Mouse (Mus musculus) lung, embryonic 16.5 days (tissue): ENCODE measurements at regions not wholly inside any gene's neighbourhood (a gene's known extent, or its start where the extent isn't known, plus 50 kb on each side); places are given as distances from the start of the nearest gene placed in this dataset.
A peak's percentile ranks its signal among the peaks of the same experiment; 100 is the strongest.

Source experiments
- ATAC-seq: fragments of 200-750 bp; cut with Nextera tagmentation; 2 replicates; pipeline ENCODE4 v1.8.0; 2017; ENCODE audit warnings: low read depth, mild to moderate bottlenecking, moderate library complexity
- H3K27ac ChIP-seq: fragments of 300-500 bp; sonication (generic); 2 replicates; pipeline ENCODE4 v1.5.1; 2014; ENCODE audit warnings: mild to moderate bottlenecking, control low read depth, low read length
- H3K27me3 ChIP-seq: fragments of 300-500 bp; sonication (generic); 2 replicates; pipeline ENCODE4 v1.6.1; 2014; ENCODE audit warnings: low read depth, low read length, mixed read lengths; ENCODE audit not compliant: control insufficient read depth, insufficient read depth
- H3K36me3 ChIP-seq: fragments of 300-500 bp; sonication (generic); 2 replicates; pipeline ENCODE4 v1.6.1; 2014; ENCODE audit warnings: low read length; ENCODE audit not compliant: control insufficient read depth, insufficient read depth
- H3K4me1 ChIP-seq: fragments of 300-500 bp; sonication (generic); replicated peaks from 2 replicates; pipeline ENCODE4 v1.6.1; 2014; ENCODE audit warnings: low read length, mixed read lengths; ENCODE audit not compliant: control insufficient read depth, insufficient read depth
- H3K4me2 ChIP-seq: fragments of 300-500 bp; sonication (generic); 2 replicates; pipeline ENCODE4 v1.6.1; 2014; ENCODE audit warnings: low read depth, low read length, control low read depth
- H3K4me3 ChIP-seq: fragments of 300-500 bp; sonication (generic); 2 replicates; pipeline ENCODE4 v1.5.1; 2014; ENCODE audit warnings: mild to moderate bottlenecking, low read length, control low read depth
- H3K9ac ChIP-seq: fragments of 300-500 bp; sonication (generic); 2 replicates; pipeline ENCODE4 v1.6.1; 2014; ENCODE audit warnings: low read length, control low read depth
- H3K9me3 ChIP-seq: fragments of 300-500 bp; sonication (generic); 2 replicates; pipeline ENCODE4 v1.6.1; 2016; ENCODE audit warnings: low read length; ENCODE audit not compliant: control insufficient read depth
- WGBS: fragments of 180-500 bp; shearing (Covaris S2); extraction: QIAGEN DNeasy Blood & Tissue Kit; methylation state at CpG from one replicate; pipeline ENCODE4 v1.1.7; 2014; 5-methylcytosine and 5-hydroxymethylcytosine counted together

DNA sequence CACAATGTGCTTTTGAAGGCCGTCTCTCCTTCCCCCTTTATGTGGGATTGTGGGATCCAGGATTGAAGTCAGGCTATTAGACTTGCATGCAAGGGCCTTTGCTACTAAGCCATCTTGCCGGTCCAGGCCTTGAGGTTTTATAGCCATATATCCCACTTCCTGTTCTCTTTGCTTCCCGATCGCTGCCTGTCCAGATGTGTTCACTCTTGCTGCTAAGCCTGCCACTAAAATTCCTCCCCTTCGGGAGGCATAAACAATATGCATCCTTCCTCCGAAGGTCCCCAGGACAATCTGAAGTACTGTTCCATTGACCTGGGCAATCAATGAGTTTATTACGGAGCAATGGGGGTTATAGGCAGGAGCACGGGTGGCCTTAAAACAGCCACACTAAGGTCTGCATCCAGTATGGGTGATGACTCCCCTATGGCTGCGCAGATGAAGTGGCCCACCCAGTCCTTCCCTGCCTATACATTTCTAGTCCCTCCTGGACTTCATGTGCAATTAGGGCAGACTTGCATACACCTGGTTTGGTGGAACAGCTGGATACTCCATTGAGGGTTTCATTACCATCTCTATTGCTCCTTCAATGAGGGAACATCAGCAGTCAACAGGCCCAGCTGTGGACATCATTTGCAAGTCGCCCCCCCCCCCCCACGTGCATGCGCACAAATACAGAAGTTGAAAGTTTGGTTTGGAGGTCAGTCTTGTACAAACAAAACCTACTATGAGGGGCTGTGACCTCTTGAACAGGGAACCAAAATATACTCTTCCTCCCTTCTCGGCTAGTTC, 78.1 kb upstream of the Ctbp2 start:
- H3K9ac ChIP-seq, result no peak overlapping the region
- no peaks in the 10 kb centered on the region for H3K27me3 ChIP-seq
- H3K36me3 ChIP-seq, result no peaks in the 10 kb centered on the region
- no peak for ATAC-seq
- no peak overlapping the region for H3K27ac ChIP-seq
- H3K9me3 ChIP-seq, result no peaks in the 10 kb centered on the region
- 56% methylated on average over 13 of the region's 13 CpGs for WGBS
- H3K4me3 ChIP-seq, result no peak overlapping the region
- no peaks in the 10 kb centered on the region for H3K4me1 ChIP-seq
- no peak overlapping the region for H3K4me2 ChIP-seq

- H3K4me1 ChIP-seq, result no peaks in the 10 kb centered on the region
- H3K36me3 ChIP-seq, result no peaks in the 10 kb centered on the region
- H3K27ac ChIP-seq, result no peak overlapping the region
- H3K9me3 ChIP-seq, result no peaks in the 10 kb centered on the region
- no peak overlapping the region for H3K4me3 ChIP-seq
- H3K4me2 ChIP-seq, result no peak overlapping the region
- H3K27me3 ChIP-seq, result no peaks in the 10 kb centered on the region
- ATAC-seq, result no peak
- no peak overlapping the region for H3K9ac ChIP-seq
- 51% methylated on average over 4 of the region's 4 CpGs for WGBS
Observed at GRCm38 (mm10) chr7:133199046-133199445, 74.9 kb upstream of the Ctbp2 start.

DNA sequence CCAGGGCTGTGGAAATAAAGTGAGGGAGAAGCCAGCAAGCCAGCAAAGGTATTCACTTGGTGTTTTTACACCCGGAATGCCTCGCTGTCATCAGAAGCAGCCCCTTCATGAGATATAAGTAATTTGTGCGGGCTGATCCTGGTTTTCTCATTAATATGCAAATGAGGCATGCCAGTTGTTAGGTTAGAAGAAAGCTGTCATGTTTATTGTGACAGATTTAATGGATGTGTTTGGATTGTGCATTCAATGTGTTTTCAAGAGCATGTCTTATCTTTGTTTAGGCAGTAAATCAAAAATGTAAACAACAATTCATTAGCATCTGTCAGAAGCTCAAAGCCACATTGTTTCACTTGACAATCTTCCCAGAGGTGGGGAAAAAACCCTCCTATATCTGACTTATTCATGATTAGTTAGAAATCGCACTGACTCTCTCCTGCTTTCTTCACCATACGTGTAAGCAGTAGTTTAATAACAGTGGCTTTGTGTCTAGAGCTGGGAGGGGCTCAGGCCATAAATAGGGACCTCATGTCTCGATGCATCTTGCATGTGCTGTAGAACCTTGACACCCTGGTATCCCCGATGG, 65.8 kb upstream of the Ctbp2 start:
- 38% methylated on average over 7 of the region's 7 CpGs for WGBS
- Histone ChIP-seq H3K27me3 (no peaks in the 10 kb centered on the region), H3K4me2 (no peak overlapping the region), H3K4me3 (no peak overlapping the region), H3K9me3 (no peaks in the 10 kb centered on the region), H3K4me1 (peaks cover 8% of the 10 kb centered on the region; the same call in 1 of the 2 replicates), H3K36me3 (no peaks in the 10 kb centered on the region), H3K9ac (no peak overlapping the region), H3K27ac (no peak overlapping the region)
- ATAC-seq, result no peak

GRCm38 (mm10) chr7:133185931-133186601, 61.9 kb upstream of the Ctbp2 start:
- Histone ChIP-seq H3K4me3 (peak overlapping the region; percentile 35), H3K27me3 (no peaks in the 10 kb centered on the region), H3K9ac (peak overlapping the region; percentile 17; the same call in 1 of the 2 replicates), H3K36me3 (no peaks in the 10 kb centered on the region), H3K4me1 (peaks cover 8% of the 10 kb centered on the region; the same call in 1 of the 2 replicates), H3K4me2 (peak overlapping the region; percentile 57), H3K27ac (peak overlapping the region; percentile 87), H3K9me3 (no peaks in the 10 kb centered on the region)
- peak; percentile 96 for ATAC-seq
- 7% methylated on average over 12 of the region's 12 CpGs for WGBS

- Histone ChIP-seq H3K4me2 (0 out of 2 replicates have a peak overlapping the region, but pooled peaks have one; percentile 57), H3K36me3 (no peaks in the 10 kb centered on the region), H3K9me3 (no peaks in the 10 kb centered on the region), H3K27me3 (no peaks in the 10 kb centered on the region), H3K9ac (no peak overlapping the region), H3K4me3 (no peak overlapping the region), H3K27ac (peak overlapping the region; percentile 2; the same call in 1 of the 2 replicates), H3K4me1 (peaks cover 8% of the 10 kb centered on the region; the same call in 1 of the 2 replicates)
- WGBS, result 65% methylated on average over 16 of the region's 16 CpGs
- ATAC-seq, result no peak
Observed at GRCm38 (mm10) chr7:133184905-133185594, 60.9 kb upstream of the Ctbp2 start.

DNA sequence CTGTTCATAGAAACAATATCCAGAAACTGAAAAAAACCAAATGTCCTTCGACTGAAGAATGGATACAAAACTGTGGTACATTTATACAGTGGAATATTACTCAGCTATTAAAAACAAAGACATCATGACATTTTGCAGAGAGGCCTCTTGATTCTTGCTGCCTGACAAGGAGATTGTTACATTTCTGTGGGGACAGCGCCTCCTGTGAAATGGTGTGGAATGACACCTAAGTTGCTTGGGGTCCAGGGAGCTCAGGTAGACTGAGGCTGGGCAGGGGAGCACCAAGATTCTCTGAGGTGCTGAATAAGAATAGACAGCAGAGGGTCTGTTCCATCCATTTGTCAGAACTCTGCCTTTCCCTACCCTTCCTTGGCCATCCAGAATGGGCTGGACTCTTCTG, 57.2 kb upstream of the Ctbp2 start:
- peaks cover 22% of the 10 kb centered on the region for H3K4me1 ChIP-seq
- no peak overlapping the region for H3K4me2 ChIP-seq
- H3K27ac ChIP-seq, result no peak overlapping the region
- 52% methylated on average over 2 of the region's 2 CpGs for WGBS
- no peaks in the 10 kb centered on the region for H3K36me3 ChIP-seq
- H3K27me3 ChIP-seq, result no peaks in the 10 kb centered on the region
- no peak for ATAC-seq
- H3K4me3 ChIP-seq, result no peak overlapping the region
- H3K9me3 ChIP-seq, result no peaks in the 10 kb centered on the region
- no peak overlapping the region for H3K9ac ChIP-seq

GRCm38 (mm10) chr7:133177179-133177575, 53.0 kb upstream of the Ctbp2 start:
- H3K36me3 ChIP-seq, result no peaks in the 10 kb centered on the region
- H3K4me1 ChIP-seq, result peaks cover 15% of the 10 kb centered on the region
- no peaks in the 10 kb centered on the region for H3K9me3 ChIP-seq
- H3K4me3 ChIP-seq, result no peak overlapping the region
- H3K27me3 ChIP-seq, result no peaks in the 10 kb centered on the region
- peak overlapping the region; percentile 21; the same call in 1 of the 2 replicates for H3K4me2 ChIP-seq
- 51% methylated on average over 4 of the region's 4 CpGs for WGBS
- H3K9ac ChIP-seq, result no peak overlapping the region
- H3K27ac ChIP-seq, result peak overlapping the region; percentile 66
- no peak; the same call in 1 of the 2 replicates for ATAC-seq

GRCm38 (mm10) chr7:133176256-133177178, 52.4 kb upstream of the Ctbp2 start:
- H3K9me3 ChIP-seq, result no peaks in the 10 kb centered on the region
- no peak overlapping the region for H3K4me3 ChIP-seq
- no peak overlapping the region for H3K9ac ChIP-seq
- H3K27me3 ChIP-seq, result no peaks in the 10 kb centered on the region
- no peak overlapping the region for H3K4me2 ChIP-seq
- 37% methylated on average over 10 of the region's 10 CpGs for WGBS
- peak overlapping the region; percentile 66; the same call in 1 of the 2 replicates for H3K27ac ChIP-seq
- H3K4me1 ChIP-seq, result peaks cover 15% of the 10 kb centered on the region
- H3K36me3 ChIP-seq, result no peaks in the 10 kb centered on the region
- ATAC-seq, result peak; percentile 83
